Mouse (Mus musculus) fat pad, adult 2 months (tissue): Measurements from ENCODE around the gene Btnl9.
"Not testable (repeated sequence)": the region's sequence is repeated elsewhere in the genome, so short reads cannot be mapped to it uniquely, and the experiment has no call there.

ENCODE experiments used
- DNase-seq: peaks from one replicate; pipeline ENCODE4 v3.0.0-alpha.2; 2011; ENCODE audit warnings: low read depth, low spot score; ENCODE audit errors: extremely low read depth

Btnl9 gene

GRCm38 (mm10) chr11:49183172-49183571, 3.8 kb downstream of the Btnl9 start:
- DNase-seq: no peak

- DNase-seq: not testable (repeated sequence)
Measured at GRCm38 (mm10) chr11:49176047-49176779, 10.7 kb downstream of the Btnl9 start.

- no peak for DNase-seq
Measured at GRCm38 (mm10) chr11:49175345-49175744, 11.6 kb downstream of the Btnl9 start.

- DNase-seq: no peak
Measured at GRCm38 (mm10) chr11:49170576-49170975, 16.4 kb downstream of the Btnl9 start.

GRCm38 (mm10) chr11:49168839-49169611, 17.9 kb downstream of the Btnl9 start:
- DNase-seq: no peak

GRCm38 (mm10) chr11:49156821-49157814, 29.8 kb downstream of the Btnl9 start:
- DNase-seq: no peak

- no peak for DNase-seq
Measured at GRCm38 (mm10) chr11:49154077-49154476, 32.9 kb downstream of the Btnl9 start, which contains the start of gene Olfr1394. Gene Olfr1394 (plus strand): TSS chr11:49154377.

- DNase-seq: no peak
Measured at GRCm38 (mm10) chr11:49141974-49142373, 45.0 kb downstream of the Btnl9 start, which contains the start of gene Olfr1395. Gene Olfr1395 (plus strand): TSS chr11:49142274.

- no peak for DNase-seq
Measured at GRCm38 (mm10) chr11:49124169-49124568, 62.8 kb downstream of the Btnl9 start.

DNA sequence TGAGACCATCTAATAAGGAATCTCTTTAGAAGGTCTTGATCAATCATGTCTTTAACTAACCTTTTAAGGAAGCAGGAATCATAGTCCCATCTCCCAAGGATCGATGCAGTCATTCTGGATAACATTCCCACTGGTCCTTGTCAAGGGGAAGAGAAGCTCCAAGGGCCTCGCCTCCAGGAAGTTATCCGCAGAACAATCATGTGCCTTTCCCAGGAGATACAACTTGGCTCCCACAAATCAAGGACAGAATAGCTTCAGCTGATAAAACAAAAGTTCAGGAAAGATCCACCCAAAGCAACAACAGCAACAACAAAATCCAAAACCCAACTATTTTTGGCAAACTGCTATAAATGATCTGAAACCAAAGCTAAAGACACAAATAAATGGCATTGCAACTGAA, 67.3 kb downstream of the Btnl9 start:
- DNase-seq: no peak
